Mouse (Mus musculus) kidney, adult 18-20 months (tissue): ENCODE results near the gene Gm3629.
"Not testable (repeated sequence)": the region's sequence is repeated elsewhere in the genome, so short reads cannot be mapped to it uniquely, and the experiment has no call there.

Experiments used
- DNase-seq: peaks from one replicate; pipeline ENCODE4 v3.0.0; 2021

Gene Gm3629

GRCm38 (mm10) chr14:6590513-6590912, at the start of gene Gm3629:
Gm3629 (minus strand) TSS chr14:6590613.
- not testable (repeated sequence) for DNase-seq

GRCm38 (mm10) chr14:6622318-6622717, 31.9 kb upstream of the Gm3629 start, which contains the start of gene Gm3460:
Gm3460 (minus strand) TSS chr14:6622418.
- not testable (repeated sequence) for DNase-seq

GRCm38 (mm10) chr14:6606436-6606835, 16.0 kb upstream of the Gm3629 start:
- peak; percentile 2 for DNase-seq

- peak; percentile 1 for DNase-seq
These were observed 14.6 kb upstream of the Gm3629 start for GRCm38 (mm10) chr14:6605004-6605403.

GRCm38 (mm10) chr14:6604551-6604950, 14.1 kb upstream of the Gm3629 start:
- peak; percentile 5 for DNase-seq

- not testable (repeated sequence) for DNase-seq
These were observed 53.2 kb downstream of the Gm3629 start, which contains the start of gene Gm8356 for GRCm38 (mm10) chr14:6537190-6537589. Gm8356 (minus strand) TSS chr14:6537290.
